Mouse (Mus musculus): Measurements from ENCODE around the gene Cep170b. TPM values are rescaled to one million over a fixed set of nuclear protein-coding genes. Genes with fewer than 3 reads are reported as not detected.

The Cep170b gene
- 21.4 and 23.1 TPM in 2 replicates for polyA plus RNA-seq (2014; fragmentation: Nextera tagmentation; extraction: Ambion mirVana)

DNA sequence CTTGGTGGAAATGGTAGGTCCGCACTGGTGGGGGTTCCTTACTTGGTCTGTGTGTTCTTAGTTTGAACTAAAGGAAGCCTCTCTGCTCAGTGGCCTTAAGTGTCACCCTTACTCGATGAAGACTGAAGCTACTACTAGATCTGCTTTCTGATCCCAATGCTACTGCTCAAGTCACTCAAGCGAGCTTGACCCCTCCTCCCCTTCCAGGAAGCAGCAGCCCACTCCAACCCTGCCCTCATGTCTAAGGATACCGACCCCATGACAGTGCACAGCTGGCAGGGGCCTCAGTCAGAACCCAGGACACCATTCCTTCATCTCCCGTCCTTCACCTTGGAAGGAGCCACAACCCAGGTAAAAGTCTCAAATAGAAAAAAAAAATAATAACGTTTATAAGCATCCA lies at the start of gene Cep170b:
TSS of gene Cep170b (plus strand) at position 240 of the 400 bp plus-strand sequence.
- Histone ChIP-seq H3K27me3 (ENCODE audit: insufficient read depth, low read length) (peaks cover 15% of the 10 kb centered on the region; the same call in 1 of the 2 replicates), H3K4me3 (ENCODE audit: low read depth, low read length) (peak within 1 kb of the TSS; percentile 75), H3K27ac (ENCODE audit: low read depth) (peak within 1 kb of the TSS; percentile 90), H3K36me3 (ENCODE audit: insufficient read depth) (0 out of 2 replicates have a peak, but pooled peaks cover 5% of the 10 kb centered on the region), H3K9ac (peak within 1 kb of the TSS; percentile 40), H3K9me3 (ENCODE audit: low read depth, low read length) (no peaks in the 10 kb centered on the region), H3K4me1 (ENCODE audit: insufficient read depth) (no peaks in the 10 kb centered on the region), H3K4me2 (peak within 1 kb of the TSS; percentile 98)
- TF ChIP-seq CTCF (IDR thresholded peaks at IDR 0.05; ENCODE audit: low read depth), result no peak
- ATAC-seq (ENCODE audit: insufficient read depth), result no peak
- 47% methylated on average over 6 of the region's 6 CpGs for WGBS
- no peak for DNase-seq

DNA sequence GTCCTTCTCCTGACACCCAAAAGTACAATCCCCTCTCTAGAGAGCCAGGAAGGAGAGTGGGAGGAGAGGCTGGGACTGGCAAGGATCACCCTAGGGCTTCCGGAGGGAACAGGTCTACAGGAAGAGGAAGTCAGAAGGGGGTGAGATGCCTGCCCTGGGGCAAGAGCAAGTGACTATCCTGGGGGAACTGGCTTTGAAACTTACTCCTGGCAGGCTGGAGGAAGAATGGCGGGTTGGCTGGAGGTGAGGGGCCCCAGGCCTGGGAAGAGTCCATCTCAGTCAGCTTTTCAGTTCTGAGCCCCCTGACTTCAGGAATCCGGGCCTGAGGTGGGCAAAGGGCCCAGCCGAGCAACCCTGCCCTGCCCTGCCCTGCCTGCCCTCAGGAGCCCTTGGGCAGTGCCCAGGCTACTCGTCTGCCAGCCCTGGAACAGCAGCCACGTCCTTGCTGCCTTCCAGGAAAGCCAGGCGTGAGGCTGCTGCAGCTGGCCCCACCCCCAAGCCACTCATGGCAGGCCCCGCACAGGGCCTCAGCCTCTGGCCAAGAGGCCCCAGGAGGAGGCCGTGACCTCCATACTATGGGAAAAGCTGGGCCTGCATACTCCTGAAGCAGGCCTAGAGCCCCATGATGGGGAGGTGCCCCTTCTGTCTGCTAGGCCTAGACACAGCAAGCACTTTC lies 49.4 kb upstream of the Cep170b start:
- Histone ChIP-seq H3K27ac (ENCODE audit: low read depth) (no peak overlapping the region), H3K4me2 (peak overlapping the region; percentile 96), H3K9ac (peak overlapping the region; percentile 14; the same call in 1 of the 2 replicates), H3K4me1 (ENCODE audit: insufficient read depth) (peaks cover 48% of the 10 kb centered on the region), H3K36me3 (ENCODE audit: insufficient read depth) (peaks cover 60% of the 10 kb centered on the region), H3K4me3 (ENCODE audit: low read depth, low read length) (peak overlapping the region; percentile 96; the same call in 1 of the 2 replicates), H3K9me3 (ENCODE audit: low read depth, low read length) (no peaks in the 10 kb centered on the region), H3K27me3 (ENCODE audit: insufficient read depth, low read length) (no peaks in the 10 kb centered on the region)
- 36% methylated on average over 9 of the region's 9 CpGs for WGBS
- DNase-seq (peak; percentile 43), ATAC-seq (ENCODE audit: insufficient read depth) (no peak)
- TF ChIP-seq CTCF (IDR thresholded peaks at IDR 0.05; ENCODE audit: low read depth), result no peak

DNA sequence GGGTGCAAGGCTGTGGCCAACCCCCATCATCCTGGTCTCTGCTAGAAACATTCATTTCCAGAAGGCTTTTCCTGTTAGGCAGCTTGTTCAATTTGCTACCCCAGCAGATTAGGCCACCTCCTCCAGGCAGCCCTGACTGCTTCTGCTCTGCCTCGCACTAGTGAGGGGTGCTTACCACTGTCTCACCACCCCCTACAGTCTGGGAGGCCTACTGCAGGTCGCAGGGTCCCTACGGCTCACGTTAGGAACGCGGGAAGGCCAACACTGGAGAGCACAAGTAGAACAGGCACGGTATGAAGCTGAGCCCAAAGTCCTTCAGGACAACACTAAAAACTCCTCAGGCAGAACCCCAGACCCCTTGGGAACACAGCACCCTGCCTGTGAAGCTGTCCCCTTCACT lies 48.4 kb upstream of the Cep170b start:
- ATAC-seq (ENCODE audit: insufficient read depth), result no peak
- Histone ChIP-seq H3K36me3 (ENCODE audit: insufficient read depth) (peaks cover 50% of the 10 kb centered on the region), H3K27me3 (ENCODE audit: insufficient read depth, low read length) (no peaks in the 10 kb centered on the region), H3K4me2 (peak overlapping the region; percentile 96), H3K9ac (peak overlapping the region; percentile 32; the same call in 1 of the 2 replicates), H3K4me3 (ENCODE audit: low read depth, low read length) (peak overlapping the region; percentile 96), H3K4me1 (ENCODE audit: insufficient read depth) (peaks cover 38% of the 10 kb centered on the region), H3K9me3 (ENCODE audit: low read depth, low read length) (no peaks in the 10 kb centered on the region), H3K27ac (ENCODE audit: low read depth) (no peak overlapping the region; the same call in 1 of the 2 replicates)
- WGBS, result 65% methylated on average over 7 of the region's 7 CpGs
- no peak for DNase-seq
- TF ChIP-seq CTCF (IDR thresholded peaks at IDR 0.05; ENCODE audit: low read depth), result peak; percentile 48

GRCm38 (mm10) chr12:112672744-112673575 lies 47.3 kb upstream of the Cep170b start:
- 2% methylated on average over 21 of the region's 21 CpGs for WGBS
- no peaks in the 10 kb centered on the region for H3K9me3 ChIP-seq (ENCODE audit: low read depth, low read length)
- DNase-seq (peak; percentile 69), ATAC-seq (ENCODE audit: insufficient read depth) (peak; percentile 23; the same call in 1 of the 2 replicates)
- peak; percentile 26 for TF ChIP-seq CTCF (IDR thresholded peaks at IDR 0.05; ENCODE audit: low read depth)
- H3K4me3 ChIP-seq (ENCODE audit: low read depth, low read length), result peak overlapping the region; percentile 96
- H3K27me3 ChIP-seq (ENCODE audit: insufficient read depth, low read length), result no peaks in the 10 kb centered on the region
- peak overlapping the region; percentile 97 for H3K27ac ChIP-seq (ENCODE audit: low read depth)
- peak overlapping the region; percentile 96 for H3K4me2 ChIP-seq
- H3K4me1 ChIP-seq (ENCODE audit: insufficient read depth), result peaks cover 45% of the 10 kb centered on the region
- H3K9ac ChIP-seq, result peak overlapping the region; percentile 98
- H3K36me3 ChIP-seq (ENCODE audit: insufficient read depth), result peaks cover 40% of the 10 kb centered on the region

- Histone ChIP-seq H3K27ac (ENCODE audit: low read depth) (peak overlapping the region; percentile 97), H3K4me3 (ENCODE audit: low read depth, low read length) (peak overlapping the region; percentile 96), H3K9ac (peak overlapping the region; percentile 98), H3K9me3 (ENCODE audit: low read depth, low read length) (no peaks in the 10 kb centered on the region), H3K4me1 (ENCODE audit: insufficient read depth) (peaks cover 45% of the 10 kb centered on the region), H3K27me3 (ENCODE audit: insufficient read depth, low read length) (no peaks in the 10 kb centered on the region), H3K36me3 (ENCODE audit: insufficient read depth) (peaks cover 33% of the 10 kb centered on the region), H3K4me2 (peak overlapping the region; percentile 96)
- DNase-seq (peak; percentile 60), ATAC-seq (ENCODE audit: insufficient read depth) (peak; percentile 16)
- 0% methylated on average over 54 of the region's 68 CpGs for WGBS
- no peak for TF ChIP-seq CTCF (IDR thresholded peaks at IDR 0.05; ENCODE audit: low read depth)
Measured at GRCm38 (mm10) chr12:112673576-112674091, 46.6 kb upstream of the Cep170b start.

DNA sequence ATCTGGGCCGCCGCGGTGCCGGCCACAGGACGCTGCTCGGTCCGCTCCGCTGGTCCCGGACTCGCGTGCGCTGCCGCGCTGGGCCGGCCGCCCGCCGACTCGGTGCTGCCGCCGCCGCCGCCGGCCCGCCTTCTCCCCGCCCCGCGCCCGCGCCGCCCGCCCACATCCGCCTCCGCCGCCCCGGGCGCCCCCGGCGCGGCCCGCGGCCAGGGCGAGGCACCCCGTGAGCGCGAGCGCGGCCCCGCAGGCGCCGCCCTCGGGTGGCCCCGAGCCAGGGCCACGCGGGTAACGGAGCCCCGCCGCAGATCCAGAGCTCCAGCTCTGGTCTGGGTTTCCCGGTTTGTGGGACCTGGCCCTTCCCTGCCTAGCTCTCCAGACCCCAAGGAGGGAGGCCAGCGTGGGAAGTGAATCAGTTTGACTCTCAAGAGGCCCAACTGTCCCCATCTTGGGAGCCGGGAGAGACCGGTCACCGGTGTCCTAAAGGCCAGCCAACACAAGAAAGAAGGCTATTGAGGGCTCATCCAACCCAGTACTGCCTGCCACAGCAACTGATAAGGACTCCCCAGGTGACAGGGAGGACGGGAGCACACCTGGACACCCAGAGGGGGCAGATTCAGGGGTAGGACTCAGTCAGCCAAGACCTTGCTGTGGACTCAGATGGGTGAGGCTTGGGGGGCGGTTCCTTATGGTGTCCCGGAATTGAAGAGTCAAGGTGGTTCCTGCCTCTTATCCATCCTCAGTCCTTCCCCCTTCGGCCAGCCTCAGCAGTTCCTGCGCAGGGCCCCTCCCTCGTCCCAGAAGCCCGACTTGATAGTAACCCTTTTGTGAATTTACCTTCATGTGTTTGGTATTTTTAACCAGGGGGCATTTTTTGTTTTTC lies 45.9 kb upstream of the Cep170b start, which contains the start of gene Akt1:
TSS of gene Akt1 (minus strand) at position 753 of the 880 bp plus-strand sequence.
- Histone ChIP-seq H3K27ac (ENCODE audit: low read depth) (peak within 1 kb of the TSS; percentile 97), H3K9ac (peak within 1 kb of the TSS; percentile 98), H3K4me3 (ENCODE audit: low read depth, low read length) (peak within 1 kb of the TSS; percentile 96), H3K4me2 (peak within 1 kb of the TSS; percentile 96), H3K4me1 (ENCODE audit: insufficient read depth) (peaks cover 45% of the 10 kb centered on the region), H3K27me3 (ENCODE audit: insufficient read depth, low read length) (peaks cover 5% of the 10 kb centered on the region), H3K9me3 (ENCODE audit: low read depth, low read length) (no peaks in the 10 kb centered on the region), H3K36me3 (ENCODE audit: insufficient read depth) (peaks cover 26% of the 10 kb centered on the region)
- TF ChIP-seq CTCF (IDR thresholded peaks at IDR 0.05; ENCODE audit: low read depth), result no peak
- DNase-seq (peak; percentile 70), ATAC-seq (ENCODE audit: insufficient read depth) (peak; percentile 19)
- under 1% methylated on average over 46 of the region's 70 CpGs for WGBS

Measured in lung, embryonic 14.5 days (tissue).